Mouse (Mus musculus): Measurements from ENCODE around the gene Ciita. TPM values are rescaled to one million over a fixed set of nuclear protein-coding genes. Genes with fewer than 3 reads are reported as not detected.
A peak's percentile ranks its signal among the peaks of the same experiment; 100 is the strongest.

Gene Ciita
- polyA plus RNA-seq, 1 experiment from 2014 or later = 0.40 TPM

DNA sequence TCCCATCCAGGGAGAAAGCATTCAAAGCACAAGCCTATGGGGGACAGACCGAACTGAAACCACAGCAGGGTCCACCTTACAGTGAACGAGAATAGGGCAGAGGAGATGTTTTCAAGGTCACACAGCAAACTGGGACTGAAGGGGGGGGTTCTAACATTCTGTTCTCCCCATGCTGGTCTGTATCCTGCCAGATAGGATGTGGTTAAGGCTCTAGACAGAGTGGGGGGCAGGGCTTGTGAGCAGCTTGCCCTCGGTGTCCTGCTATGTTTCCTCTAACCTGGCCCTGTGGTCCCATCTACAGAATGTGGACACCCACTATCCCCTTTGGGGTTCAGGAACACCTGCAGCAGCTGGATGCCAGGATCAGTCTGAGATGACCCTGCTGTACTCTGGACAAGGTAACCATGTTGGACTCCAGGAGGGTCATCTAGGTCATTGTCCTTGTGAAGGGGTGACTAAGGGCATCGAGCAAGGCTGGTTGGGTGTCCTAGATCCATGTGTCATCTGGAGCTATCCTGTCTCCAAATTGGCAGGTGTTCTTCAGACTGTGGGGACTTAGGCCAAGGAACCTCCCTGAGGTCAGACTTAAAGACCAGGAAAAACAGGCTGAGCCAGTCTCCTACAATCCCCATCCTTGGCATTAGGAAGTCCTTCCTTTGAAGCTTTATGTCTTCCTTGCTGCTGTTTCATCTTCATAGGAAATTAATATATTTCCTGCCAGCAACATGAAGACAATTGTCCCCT is 45.2 kb downstream of the Ciita start:
- Histone ChIP-seq H3K4me1 (no peaks in the 10 kb centered on the region), H3K9ac (no peak overlapping the region), H3K27me3 (no peaks in the 10 kb centered on the region), H3K36me3 (ENCODE audit: poor library complexity, severe bottlenecking) (peaks cover 5% of the 10 kb centered on the region), H3K4me2 (no peak overlapping the region), H3K27ac (no peak overlapping the region), H3K4me3 (no peak overlapping the region), H3K9me3 (replicated peaks) (no peaks in the 10 kb centered on the region)
- 80% methylated on average over 4 of the region's 4 CpGs for WGBS
- ATAC-seq = no peak

DNA sequence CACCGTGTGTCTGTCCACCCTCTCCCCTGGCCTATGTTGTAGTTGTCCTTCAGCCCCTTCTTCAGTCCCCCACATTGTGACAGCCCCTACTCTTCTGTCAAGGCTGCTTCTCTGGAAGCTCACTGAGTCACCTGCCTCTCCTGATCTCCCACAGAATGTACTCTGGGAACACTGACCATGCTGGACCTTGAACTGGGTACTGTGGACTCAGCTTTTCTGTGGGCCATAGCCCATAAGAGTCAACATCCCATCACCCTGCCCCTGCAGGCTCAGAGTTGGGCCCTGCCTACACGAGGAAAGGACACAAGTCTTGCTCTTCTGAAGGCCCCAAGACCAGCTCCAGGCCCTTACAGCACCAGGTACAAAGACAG is 45.7 kb downstream of the Ciita start:
- H3K9me3 ChIP-seq (replicated peaks) = no peaks in the 10 kb centered on the region
- no peak overlapping the region for H3K4me2 ChIP-seq
- H3K27ac ChIP-seq = no peak overlapping the region
- H3K4me1 ChIP-seq = no peaks in the 10 kb centered on the region
- no peak overlapping the region for H3K9ac ChIP-seq
- H3K4me3 ChIP-seq = no peak overlapping the region
- 62% methylated on average over 2 of the region's 2 CpGs for WGBS
- H3K36me3 ChIP-seq (ENCODE audit: poor library complexity, severe bottlenecking) = peaks cover 10% of the 10 kb centered on the region
- no peak for ATAC-seq
- H3K27me3 ChIP-seq = no peaks in the 10 kb centered on the region

DNA sequence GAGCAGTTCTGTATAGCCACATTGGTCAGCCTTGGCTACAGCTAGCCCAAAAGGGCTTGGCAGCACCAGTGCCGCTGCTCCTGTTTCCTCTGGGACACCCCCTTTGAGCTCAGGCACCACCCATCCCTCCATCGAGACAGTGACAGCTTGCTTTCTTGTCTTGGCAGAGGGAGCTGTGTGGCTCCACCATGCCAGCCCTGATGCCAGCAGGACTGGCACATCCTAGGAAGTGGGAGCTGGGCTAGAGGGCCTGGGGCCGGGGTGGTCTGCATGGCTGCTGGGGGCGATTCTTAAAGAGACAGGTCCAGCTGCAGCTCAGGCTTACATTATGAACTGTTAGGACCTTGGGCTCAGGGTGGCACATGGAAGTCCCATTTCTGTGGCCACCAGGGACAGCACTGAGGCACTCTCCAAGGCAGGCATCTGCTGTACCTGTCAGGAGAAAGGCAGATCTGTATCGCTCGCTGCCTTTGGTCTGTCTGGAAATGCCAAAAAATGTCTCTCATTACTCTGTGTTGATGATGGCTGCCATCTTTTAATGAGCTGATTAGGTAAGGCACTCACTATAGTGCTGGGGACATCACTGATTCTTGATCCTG is 47.3 kb downstream of the Ciita start:
- Histone ChIP-seq H3K4me1 (no peaks in the 10 kb centered on the region), H3K27me3 (no peaks in the 10 kb centered on the region), H3K27ac (no peak overlapping the region), H3K9me3 (replicated peaks) (no peaks in the 10 kb centered on the region), H3K4me2 (no peak overlapping the region), H3K4me3 (no peak overlapping the region), H3K36me3 (ENCODE audit: poor library complexity, severe bottlenecking) (peaks cover 17% of the 10 kb centered on the region), H3K9ac (peak overlapping the region; percentile 26; the same call in 1 of the 2 replicates)
- WGBS = 75% methylated on average over 6 of the region's 6 CpGs
- ATAC-seq = peak; percentile 48; the same call in 1 of the 2 replicates

GRCm38 (mm10) chr16:10528382-10528781 is 48.5 kb downstream of the Ciita start:
- ATAC-seq = no peak
- Histone ChIP-seq H3K27me3 (no peaks in the 10 kb centered on the region), H3K9me3 (replicated peaks) (no peaks in the 10 kb centered on the region), H3K4me3 (no peak overlapping the region), H3K9ac (no peak overlapping the region), H3K4me1 (no peaks in the 10 kb centered on the region), H3K27ac (no peak overlapping the region), H3K36me3 (ENCODE audit: poor library complexity, severe bottlenecking) (peaks cover 17% of the 10 kb centered on the region), H3K4me2 (no peak overlapping the region)
- WGBS = 91% methylated on average over 3 of the region's 3 CpGs

- WGBS = 96% methylated on average over 4 of the region's 4 CpGs
- H3K4me3 ChIP-seq = no peak overlapping the region
- H3K9me3 ChIP-seq (replicated peaks) = no peaks in the 10 kb centered on the region
- H3K36me3 ChIP-seq (ENCODE audit: poor library complexity, severe bottlenecking) = peaks cover 17% of the 10 kb centered on the region
- H3K4me1 ChIP-seq = peaks cover 6% of the 10 kb centered on the region; the same call in 1 of the 2 replicates
- H3K9ac ChIP-seq = no peak overlapping the region
- no peak overlapping the region for H3K4me2 ChIP-seq
- H3K27ac ChIP-seq = no peak overlapping the region
- H3K27me3 ChIP-seq = no peaks in the 10 kb centered on the region
- ATAC-seq = no peak
Observed at GRCm38 (mm10) chr16:10530179-10530578, 50.3 kb downstream of the Ciita start.

DNA sequence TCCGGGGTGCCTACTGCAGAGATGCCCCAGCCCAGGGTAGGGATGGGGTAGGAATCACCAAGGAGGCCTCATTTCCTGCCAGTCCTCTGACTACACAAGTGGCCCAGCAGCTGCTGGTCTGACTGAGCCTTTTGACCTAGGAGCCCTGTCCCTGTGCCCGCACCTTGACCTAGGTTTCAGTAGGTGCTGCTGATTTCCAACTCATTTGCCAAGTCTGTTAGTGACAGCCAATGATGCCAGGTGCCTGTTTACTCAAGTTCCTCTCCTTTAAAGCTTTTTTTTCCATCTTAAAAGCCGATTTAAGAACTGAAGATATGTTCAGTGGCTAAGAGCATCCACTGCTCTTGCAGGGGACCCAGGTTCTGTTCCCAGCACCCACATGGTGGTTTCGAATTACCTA is 53.9 kb downstream of the Ciita start:
- Histone ChIP-seq H3K27ac (no peak overlapping the region), H3K4me3 (no peak overlapping the region), H3K9me3 (replicated peaks) (no peaks in the 10 kb centered on the region), H3K27me3 (no peaks in the 10 kb centered on the region), H3K4me1 (peaks cover 6% of the 10 kb centered on the region; the same call in 1 of the 2 replicates), H3K9ac (no peak overlapping the region), H3K36me3 (ENCODE audit: poor library complexity, severe bottlenecking) (peaks cover 24% of the 10 kb centered on the region), H3K4me2 (no peak overlapping the region)
- WGBS = 94% methylated on average over 4 of the region's 4 CpGs
- ATAC-seq = no peak

DNA sequence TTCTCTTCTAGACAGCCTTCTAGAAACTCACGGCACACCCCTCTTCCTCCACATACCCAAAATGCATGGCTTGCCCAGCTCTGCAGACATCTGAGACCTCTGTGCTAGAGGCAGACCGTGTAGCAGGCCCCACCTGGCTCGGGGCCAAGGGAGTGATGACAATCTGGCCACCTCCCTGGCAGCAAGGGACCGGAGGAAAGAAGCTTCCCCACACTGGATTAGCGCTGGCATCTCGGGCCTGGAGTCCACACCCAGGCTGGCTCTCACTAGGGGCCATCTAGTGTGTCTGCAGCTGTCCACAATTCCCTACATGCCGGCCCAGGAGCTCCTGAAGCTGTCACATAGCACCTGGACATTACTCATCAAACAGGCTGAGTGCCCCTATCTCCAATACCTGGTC is 54.7 kb downstream of the Ciita start:
- Histone ChIP-seq H3K27me3 (no peaks in the 10 kb centered on the region), H3K36me3 (ENCODE audit: poor library complexity, severe bottlenecking) (peaks cover 24% of the 10 kb centered on the region), H3K4me3 (no peak overlapping the region), H3K9me3 (replicated peaks) (no peaks in the 10 kb centered on the region), H3K9ac (no peak overlapping the region), H3K27ac (no peak overlapping the region), H3K4me1 (peaks cover 13% of the 10 kb centered on the region), H3K4me2 (no peak overlapping the region)
- WGBS = 61% methylated on average over 7 of the region's 7 CpGs
- no peak for ATAC-seq

GRCm38 (mm10) chr16:10536323-10536722 is 56.5 kb downstream of the Ciita start:
- 86% methylated on average over 5 of the region's 5 CpGs for WGBS
- H3K9ac ChIP-seq = no peak overlapping the region
- peaks cover 12% of the 10 kb centered on the region; the same call in 1 of the 2 replicates for H3K36me3 ChIP-seq (ENCODE audit: poor library complexity, severe bottlenecking)
- H3K4me3 ChIP-seq = no peak overlapping the region
- no peaks in the 10 kb centered on the region for H3K27me3 ChIP-seq
- no peak for ATAC-seq
- H3K4me1 ChIP-seq = peaks cover 31% of the 10 kb centered on the region
- no peak overlapping the region for H3K27ac ChIP-seq
- H3K4me2 ChIP-seq = no peak overlapping the region
- H3K9me3 ChIP-seq (replicated peaks) = no peaks in the 10 kb centered on the region

DNA sequence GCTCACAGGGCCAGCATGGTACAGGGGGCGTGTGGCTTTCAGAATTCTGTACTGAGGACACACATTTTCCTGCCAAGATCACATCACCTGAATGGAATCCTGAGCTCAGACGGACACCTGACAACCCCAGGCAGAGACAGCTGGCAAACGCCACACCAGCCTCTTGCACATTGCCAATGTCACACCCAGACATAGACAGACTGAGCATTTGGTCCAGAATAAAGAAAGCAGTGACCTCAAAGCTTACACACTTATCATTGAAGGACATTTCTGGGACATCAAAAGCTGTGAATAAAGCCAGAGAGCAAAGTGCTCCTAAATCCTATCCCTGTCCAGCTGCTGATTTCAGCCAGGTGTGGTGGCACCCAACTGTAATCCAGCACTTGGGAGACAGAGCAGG is 57.1 kb downstream of the Ciita start:
- Histone ChIP-seq H3K36me3 (ENCODE audit: poor library complexity, severe bottlenecking) (peaks cover 7% of the 10 kb centered on the region; the same call in 1 of the 2 replicates), H3K9me3 (replicated peaks) (no peaks in the 10 kb centered on the region), H3K9ac (no peak overlapping the region), H3K27ac (no peak overlapping the region), H3K4me1 (peaks cover 37% of the 10 kb centered on the region), H3K4me2 (no peak overlapping the region), H3K4me3 (no peak overlapping the region), H3K27me3 (no peaks in the 10 kb centered on the region)
- 80% methylated on average over 3 of the region's 3 CpGs for WGBS
- no peak for ATAC-seq

GRCm38 (mm10) chr16:10540763-10541597 is 61.1 kb downstream of the Ciita start:
- H3K4me2 ChIP-seq = peak overlapping the region; percentile 72
- H3K36me3 ChIP-seq (ENCODE audit: poor library complexity, severe bottlenecking) = 0 out of 2 replicates have a peak, but pooled peaks cover 2% of the 10 kb centered on the region
- no peak for ATAC-seq
- no peak overlapping the region for H3K27ac ChIP-seq
- H3K4me3 ChIP-seq = peak overlapping the region; percentile 92
- no peaks in the 10 kb centered on the region for H3K9me3 ChIP-seq (replicated peaks)
- WGBS = 73% methylated on average over 16 of the region's 16 CpGs
- H3K9ac ChIP-seq = peak overlapping the region; percentile 95
- no peaks in the 10 kb centered on the region for H3K27me3 ChIP-seq
- peaks cover 37% of the 10 kb centered on the region for H3K4me1 ChIP-seq

- H3K4me1 ChIP-seq = peaks cover 43% of the 10 kb centered on the region
- H3K27me3 ChIP-seq = no peaks in the 10 kb centered on the region
- H3K9me3 ChIP-seq (replicated peaks) = no peaks in the 10 kb centered on the region
- ATAC-seq = no peak
- peak overlapping the region; percentile 72 for H3K4me2 ChIP-seq
- 33% methylated on average over 7 of the region's 7 CpGs for WGBS
- no peaks in the 10 kb centered on the region for H3K36me3 ChIP-seq (ENCODE audit: poor library complexity, severe bottlenecking)
- peak overlapping the region; percentile 95 for H3K9ac ChIP-seq
- H3K27ac ChIP-seq = no peak overlapping the region
- H3K4me3 ChIP-seq = peak overlapping the region; percentile 92
Observed at GRCm38 (mm10) chr16:10541598-10541930, 61.7 kb downstream of the Ciita start.

DNA sequence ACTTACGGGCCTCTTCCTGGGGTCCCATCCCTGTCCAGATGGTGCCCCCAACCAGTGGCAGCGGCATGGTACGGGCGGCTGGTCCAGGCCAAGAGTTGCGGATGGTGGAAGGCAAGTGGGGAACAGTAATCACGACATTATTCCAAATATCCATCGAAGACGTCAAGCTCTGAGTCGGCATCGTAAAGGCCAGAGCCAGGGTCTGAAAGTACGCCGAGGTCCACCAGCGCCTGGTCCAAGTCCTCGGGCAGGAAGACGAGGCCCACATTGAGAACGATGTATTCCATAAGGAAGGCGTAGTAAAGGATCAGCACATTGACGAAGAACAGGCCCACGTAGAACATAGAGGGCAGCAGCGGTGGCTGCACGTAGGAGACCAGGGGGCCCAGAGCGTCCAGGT is 62.4 kb downstream of the Ciita start:
- ATAC-seq = no peak; the same call in 1 of the 2 replicates
- peak overlapping the region; percentile 95 for H3K9ac ChIP-seq
- no peaks in the 10 kb centered on the region for H3K9me3 ChIP-seq (replicated peaks)
- no peaks in the 10 kb centered on the region for H3K27me3 ChIP-seq
- peak overlapping the region; percentile 92 for H3K4me3 ChIP-seq
- 6% methylated on average over 22 of the region's 22 CpGs for WGBS
- H3K36me3 ChIP-seq (ENCODE audit: poor library complexity, severe bottlenecking) = no peaks in the 10 kb centered on the region
- H3K4me2 ChIP-seq = peak overlapping the region; percentile 72
- H3K27ac ChIP-seq = peak overlapping the region; percentile 76; the same call in 1 of the 2 replicates
- peaks cover 50% of the 10 kb centered on the region for H3K4me1 ChIP-seq

Data from forebrain, embryonic 13.5 days (tissue).